Mouse (Mus musculus) cortical plate, adult 2 months (tissue): ENCODE results near the gene Dnajb4.

Experiments used
- CTCF ChIP-seq: fragments of 200-500 bp; IDR thresholded peaks from 2 replicates; pipeline ENCODE4 v1.5.1; 2011; ENCODE audit warnings: mild to moderate bottlenecking, control low read depth, low read length; ENCODE audit not compliant: insufficient read depth; ENCODE audit errors: extremely low read depth
- POLR2A ChIP-seq: fragments of 200-500 bp; IDR thresholded peaks from 2 replicates; pipeline ENCODE4 v1.6.1; 2011; ENCODE audit warnings: mild to moderate bottlenecking, low read length, control low read depth; ENCODE audit not compliant: insufficient read depth; ENCODE audit errors: extremely low read depth

DNA sequence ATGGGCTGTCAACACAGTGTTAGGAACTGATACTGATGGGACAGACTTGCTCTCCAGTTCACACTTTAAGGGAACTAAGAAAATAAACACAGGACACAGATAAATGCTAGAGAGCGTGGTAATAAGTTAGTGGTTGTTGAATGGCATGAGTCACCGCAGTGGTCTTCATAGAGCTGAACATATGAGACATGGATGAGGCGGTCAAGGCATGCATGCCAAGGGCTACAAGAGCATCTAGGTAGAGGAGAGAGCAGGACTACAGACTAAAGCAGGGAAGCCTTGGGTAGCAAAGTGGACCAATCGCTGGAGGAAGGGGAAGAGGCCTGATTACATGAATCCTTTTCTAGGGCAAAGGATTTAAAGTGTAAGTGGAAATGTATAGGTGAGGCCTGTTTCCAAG lies 2.9 kb downstream of the Dnajb4 start:
- TF ChIP-seq CTCF = no peak
- TF ChIP-seq POLR2A = no peak
